Mouse (Mus musculus) liver, adult 2 months (tissue): Measurements from ENCODE around the gene Aip. TPM values are rescaled to one million over a fixed set of nuclear protein-coding genes. Genes with fewer than 3 reads are reported as not detected.

ENCODE experiments used
- DNase-seq: peaks from one replicate; pipeline ENCODE4 v3.0.0-alpha.2; 2011; ENCODE audit warnings: low read depth, low spot score; ENCODE audit errors: extremely low read depth
- H3K27ac ChIP-seq: fragments of 200-500 bp; replicated peaks from 2 replicates; pipeline ENCODE4 v1.5.1; 2012; ENCODE audit warnings: low read depth, mild to moderate bottlenecking, control low read depth, inconsistent platforms, low read length; ENCODE audit not compliant: insufficient read depth
- H3K27me3 ChIP-seq: fragments of 200-500 bp; 2 replicates; pipeline ENCODE4 v1.6.1; 2012; ENCODE audit warnings: mild to moderate bottlenecking, moderate library complexity, low read length, inconsistent platforms; ENCODE audit not compliant: control insufficient read depth, insufficient read depth
- H3K36me3 ChIP-seq: fragments of 200-500 bp; 2 replicates; pipeline ENCODE4 v1.6.1; 2012; ENCODE audit warnings: low read length, inconsistent platforms; ENCODE audit not compliant: control insufficient read depth, insufficient read depth
- H3K4me1 ChIP-seq: fragments of 200-500 bp; 2 replicates; pipeline ENCODE4 v1.6.1; 2011; ENCODE audit warnings: low read length; ENCODE audit not compliant: control insufficient read depth, insufficient read depth
- H3K4me3 ChIP-seq: fragments of 200-500 bp; 2 replicates; pipeline ENCODE4 v1.5.1; 2011; ENCODE audit warnings: low read depth, mild to moderate bottlenecking, control low read depth, low read length, moderate library complexity; ENCODE audit not compliant: insufficient read depth
- H3K79me2 ChIP-seq: fragments of 200-500 bp; 2 replicates; pipeline ENCODE4 v1.6.1; 2012; ENCODE audit warnings: inconsistent platforms, mild to moderate bottlenecking, low read length, moderate library complexity; ENCODE audit not compliant: control insufficient read depth, insufficient read depth
- H3K9ac ChIP-seq: fragments of 200-500 bp; 2 replicates; pipeline ENCODE4 v1.6.1; 2012; ENCODE audit warnings: low read depth, mild to moderate bottlenecking, control low read depth, inconsistent platforms, low read length
- CTCF ChIP-seq: fragments of 200-500 bp; IDR thresholded peaks from 2 replicates; pipeline ENCODE4 v1.5.1; 2011; ENCODE audit warnings: low read depth, low read length, control low read depth
- POLR2A ChIP-seq: fragments of 200-500 bp; IDR thresholded peaks from 2 replicates; pipeline ENCODE4 v1.6.1; 2011; ENCODE audit warnings: low read length, control low read depth; ENCODE audit not compliant: insufficient read depth; ENCODE audit errors: extremely low read depth
- WGBS: fragments of 180-500 bp; shearing (Covaris S2); methylation state at CpG from one replicate; pipeline ENCODE4 v1.1.7; 2018; 5-methylcytosine and 5-hydroxymethylcytosine counted together
- polyA plus RNA-seq: library from polyadenylated mRNA; depleted of rRNA; stranded (reverse); fragments of >200 nt; gene quantifications from 2 replicates; pipeline ENCODE4 v1.2.3, GENCODE M21; 2012
- total RNA-seq: library from RNA; depleted of rRNA; stranded (reverse); fragments of >200 nt; gene quantifications from 2 replicates; pipeline ENCODE4 v1.2.3, GENCODE M21; 2014

The Aip gene
- total and polyA plus RNA-seq, 2 experiments: 16.5 to 30.0 TPM

DNA sequence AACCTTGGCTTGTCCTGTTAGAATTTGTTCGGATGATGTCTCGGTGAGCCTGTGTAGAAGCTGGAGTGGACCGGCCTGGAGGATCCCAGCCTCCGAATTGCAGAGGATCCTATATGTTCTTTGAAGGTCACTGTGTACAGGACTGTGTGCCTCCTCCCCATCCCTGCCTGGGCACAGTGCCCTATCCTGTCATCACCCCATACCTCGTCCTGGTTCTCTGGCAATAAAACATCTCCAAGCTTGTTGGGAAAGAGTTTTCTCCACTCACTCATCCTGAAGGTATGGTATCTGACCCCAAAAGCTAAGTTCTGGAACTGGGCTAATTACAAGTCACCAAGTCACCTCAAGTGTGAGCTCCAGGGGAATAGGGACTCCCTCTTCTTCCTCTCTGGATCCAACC is 38.6 kb downstream of the Aip start:
- H3K4me1 ChIP-seq: peaks cover 4% of the 10 kb centered on the region; the same call in 1 of the 2 replicates
- no peak overlapping the region for H3K27ac ChIP-seq
- H3K27me3 ChIP-seq: no peaks in the 10 kb centered on the region
- 76% methylated on average over 5 of the region's 5 CpGs for WGBS
- no peak for DNase-seq
- no peak overlapping the region for H3K9ac ChIP-seq
- no peak overlapping the region for H3K4me3 ChIP-seq
- TF ChIP-seq POLR2A (no peak), CTCF (no peak)
- H3K79me2 ChIP-seq: no peaks in the 10 kb centered on the region
- no peaks in the 10 kb centered on the region for H3K36me3 ChIP-seq

DNA sequence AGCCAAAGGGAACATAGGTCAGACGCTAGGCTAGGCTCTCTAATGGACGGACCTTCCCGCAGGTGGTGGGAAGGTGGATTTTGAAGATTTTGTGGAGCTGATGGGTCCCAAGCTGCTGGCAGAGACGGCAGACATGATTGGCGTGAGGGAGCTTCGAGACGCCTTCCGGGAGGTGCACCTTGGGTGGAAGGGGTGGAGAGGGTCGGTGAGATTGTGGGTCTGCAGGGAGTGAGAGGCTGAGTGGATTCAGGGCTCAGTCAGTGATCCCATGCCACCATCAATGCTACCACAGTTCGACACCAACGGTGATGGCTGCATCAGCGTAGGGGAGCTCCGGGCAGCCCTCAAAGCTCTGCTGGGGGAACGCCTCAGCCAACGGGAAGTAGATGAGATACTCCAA is 39.5 kb downstream of the Aip start:
- H3K4me3 ChIP-seq: no peak overlapping the region
- H3K27me3 ChIP-seq: no peaks in the 10 kb centered on the region
- no peaks in the 10 kb centered on the region for H3K36me3 ChIP-seq
- no peak overlapping the region for H3K27ac ChIP-seq
- H3K4me1 ChIP-seq: peaks cover 8% of the 10 kb centered on the region; the same call in 1 of the 2 replicates
- no peak for DNase-seq
- 91% methylated on average over 15 of the region's 15 CpGs for WGBS
- H3K9ac ChIP-seq: no peak overlapping the region
- TF ChIP-seq CTCF (no peak), POLR2A (no peak)
- H3K79me2 ChIP-seq: no peaks in the 10 kb centered on the region

DNA sequence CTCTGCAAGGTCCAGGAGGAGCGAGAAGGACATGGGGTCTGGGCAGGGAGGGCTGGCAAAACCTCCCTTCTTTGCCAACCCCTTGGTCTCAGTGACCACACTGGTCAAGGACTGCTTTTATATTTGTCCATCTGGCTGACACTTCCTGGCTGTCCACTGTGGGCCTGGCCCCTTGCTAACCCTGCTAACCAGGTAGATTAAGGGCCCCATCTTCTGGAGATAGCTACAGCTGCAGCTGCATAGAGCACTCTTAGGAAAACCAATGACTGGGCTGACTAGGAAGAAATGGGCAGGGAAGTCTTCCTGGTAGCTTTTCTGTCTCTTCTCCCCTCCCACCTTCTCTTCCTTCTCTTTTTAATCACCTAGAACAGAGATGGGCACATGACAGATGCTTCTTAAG is 40.7 kb downstream of the Aip start:
- Histone ChIP-seq H3K27ac (no peak overlapping the region; the same call in 1 of the 2 replicates), H3K27me3 (no peaks in the 10 kb centered on the region), H3K4me3 (no peak overlapping the region), H3K4me1 (peaks cover 14% of the 10 kb centered on the region; the same call in 1 of the 2 replicates), H3K79me2 (no peaks in the 10 kb centered on the region), H3K9ac (peak overlapping the region; percentile 32), H3K36me3 (no peaks in the 10 kb centered on the region)
- 47% methylated on average over 1 of the region's 1 CpGs for WGBS
- DNase-seq: peak; percentile 77
- TF ChIP-seq POLR2A: no peak
- TF ChIP-seq CTCF: peak; percentile 74

DNA sequence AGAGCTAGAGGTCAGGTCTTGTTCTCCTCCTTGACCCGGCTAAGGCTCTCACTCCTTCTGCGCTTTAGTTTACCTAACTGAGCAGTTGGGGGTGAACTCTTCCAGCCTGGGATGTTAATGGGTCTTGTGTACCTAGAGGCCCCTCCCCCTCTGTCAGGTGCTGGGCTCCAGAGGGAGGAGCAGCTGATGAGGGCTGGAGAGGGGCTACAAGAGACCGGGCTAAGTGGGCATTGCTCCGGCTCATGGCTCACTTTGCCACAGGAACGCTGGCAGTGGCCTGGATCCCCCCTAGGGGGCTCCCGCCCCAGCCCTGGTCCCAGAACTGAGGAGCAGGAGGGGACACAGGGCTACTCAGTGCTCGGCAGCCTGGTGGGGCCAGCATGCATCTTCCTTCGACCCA is 41.8 kb downstream of the Aip start:
- H3K79me2 ChIP-seq: no peaks in the 10 kb centered on the region
- H3K4me1 ChIP-seq: peaks cover 17% of the 10 kb centered on the region; the same call in 1 of the 2 replicates
- no peaks in the 10 kb centered on the region for H3K36me3 ChIP-seq
- H3K4me3 ChIP-seq: no peak overlapping the region
- no peak overlapping the region for H3K9ac ChIP-seq
- TF ChIP-seq CTCF (no peak), POLR2A (no peak)
- DNase-seq: no peak
- no peaks in the 10 kb centered on the region for H3K27me3 ChIP-seq
- WGBS: 80% methylated on average over 8 of the region's 8 CpGs
- H3K27ac ChIP-seq: no peak overlapping the region

DNA sequence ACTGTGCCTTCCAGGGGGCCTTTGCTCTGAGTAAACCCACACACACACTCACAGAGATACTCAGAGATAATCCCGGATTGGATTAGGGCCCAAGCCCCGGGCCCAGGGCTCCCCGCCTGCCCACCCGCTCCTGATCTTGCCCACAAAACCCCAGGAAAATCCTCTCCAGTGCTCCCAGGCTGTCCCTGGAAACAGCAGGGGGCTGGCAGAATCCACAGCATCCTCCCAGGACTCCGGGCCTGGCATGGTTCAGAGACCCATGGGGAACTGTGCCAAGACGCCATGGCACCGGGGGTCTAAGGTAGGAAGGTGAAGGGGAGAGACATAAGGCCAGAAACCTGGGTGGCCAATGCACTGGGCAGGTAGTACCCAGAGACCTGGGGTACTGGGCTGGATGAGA is 42.3 kb downstream of the Aip start:
- TF ChIP-seq CTCF (no peak), POLR2A (no peak)
- H3K27me3 ChIP-seq: no peaks in the 10 kb centered on the region
- no peak overlapping the region for H3K4me3 ChIP-seq
- WGBS: 89% methylated on average over 7 of the region's 7 CpGs
- no peak overlapping the region for H3K9ac ChIP-seq
- no peak overlapping the region for H3K27ac ChIP-seq
- no peaks in the 10 kb centered on the region for H3K79me2 ChIP-seq
- no peak for DNase-seq
- H3K4me1 ChIP-seq: peaks cover 17% of the 10 kb centered on the region; the same call in 1 of the 2 replicates
- no peaks in the 10 kb centered on the region for H3K36me3 ChIP-seq

DNA sequence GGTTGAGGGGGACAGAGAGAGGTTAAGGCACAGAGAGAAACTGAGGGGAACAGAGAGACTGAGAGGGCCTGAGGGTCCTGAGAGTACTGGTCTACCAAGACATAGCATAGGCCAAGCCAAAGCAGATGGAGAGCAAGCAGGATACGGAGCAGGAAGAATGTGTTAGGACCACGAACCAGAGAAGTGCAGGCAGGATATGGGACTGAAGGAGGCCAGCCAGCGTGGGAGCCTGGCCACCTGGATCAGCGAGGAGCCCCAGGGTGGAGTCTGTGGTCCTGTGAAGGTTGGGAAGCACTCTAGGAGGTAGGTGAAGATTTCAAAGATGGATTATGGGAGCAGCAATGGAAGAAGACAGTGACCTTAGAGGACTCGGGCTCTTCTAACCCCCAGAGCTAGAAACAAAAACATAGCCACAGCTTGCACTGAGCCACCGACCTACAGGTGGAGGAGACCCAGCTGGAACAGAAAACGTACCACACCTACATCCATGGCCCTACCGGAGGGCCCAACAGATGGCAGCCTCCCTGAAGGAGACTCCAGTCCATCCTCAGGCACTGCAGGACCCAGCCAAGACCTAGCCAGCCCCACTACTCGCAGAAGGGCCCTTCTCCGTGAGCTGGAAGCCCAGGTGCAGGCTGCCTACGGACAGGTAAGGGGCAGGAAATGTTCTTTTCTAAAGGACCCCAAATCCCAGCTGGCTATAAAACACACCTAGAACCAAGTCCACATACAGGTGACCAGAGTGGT is 43.3 kb downstream of the Aip start:
- Histone ChIP-seq H3K36me3 (no peaks in the 10 kb centered on the region), H3K27me3 (no peaks in the 10 kb centered on the region), H3K4me3 (no peak overlapping the region), H3K4me1 (peaks cover 17% of the 10 kb centered on the region; the same call in 1 of the 2 replicates), H3K9ac (no peak overlapping the region), H3K79me2 (no peaks in the 10 kb centered on the region), H3K27ac (no peak overlapping the region)
- no peak for TF ChIP-seq POLR2A
- no peak for TF ChIP-seq CTCF
- DNase-seq: no peak
- 92% methylated on average over 11 of the region's 11 CpGs for WGBS
